Mouse (Mus musculus) MEL (cell line): ENCODE measurements around the gene Slc19a2. TPM values are rescaled to one million over a fixed set of nuclear protein-coding genes. Genes with fewer than 3 reads are reported as not detected.

Source experiments
- DNase-seq: peaks from one replicate; pipeline ENCODE4 v3.0.0; 2011; ENCODE audit warnings: low read depth, low spot score
- H3K27ac ChIP-seq: 2 replicates; pipeline ENCODE4 v1.5.1; 2012; ENCODE audit warnings: low read depth, mild to moderate bottlenecking, control low read depth, low read length, moderate library complexity; ENCODE audit not compliant: control insufficient read depth
- H3K27me3 ChIP-seq, 2 experiments: fragments of 150-350 bp in 1 of 2; sonication (generic) in 1 of 2; 2 replicates each; pipeline ENCODE4 v1.6.1; 2012; ENCODE audit warnings: low read length in 2 of 2, mild to moderate bottlenecking in 2 of 2, improper control_type of control experiment in 1 of 2, moderate library complexity in 1 of 2; ENCODE audit not compliant: insufficient read depth in 2 of 2, control insufficient read depth in 1 of 2
- H3K36me3 ChIP-seq, 2 experiments: 2 replicates each; pipeline ENCODE4 v1.6.1; 2012 to 2014; ENCODE audit warnings: low read length in 2 of 2, improper control_type of control experiment in 1 of 2, inconsistent platforms in 1 of 2, mild to moderate bottlenecking in 1 of 2; ENCODE audit not compliant: insufficient read depth in 2 of 2, control insufficient read depth in 1 of 2
- H3K4me1 ChIP-seq, 2 experiments: fragments of 150-350 bp in 1 of 2; sonication (generic) in 1 of 2; 2 replicates each; pipeline ENCODE4 v1.6.1; 2012; ENCODE audit warnings: low read length in 2 of 2, improper control_type of control experiment in 1 of 2, mild to moderate bottlenecking in 1 of 2; ENCODE audit not compliant: insufficient read depth in 2 of 2, control insufficient read depth in 1 of 2
- H3K4me3 ChIP-seq, 2 experiments: fragments of 150-350 bp in 1 of 2; sonication (generic) in 1 of 2; 2 replicates each; pipeline ENCODE4 v1.5.1; 2012; ENCODE audit warnings: low read depth in 2 of 2, low read length in 2 of 2, mild to moderate bottlenecking in 2 of 2, moderate library complexity in 2 of 2, control low read depth in 1 of 2, improper control_type of control experiment in 1 of 2; ENCODE audit not compliant: control insufficient read depth in 1 of 2, insufficient read depth in 1 of 2
- H3K79me2 ChIP-seq: 2 replicates; pipeline ENCODE4 v1.6.1; 2012; ENCODE audit warnings: mild to moderate bottlenecking, low read length, moderate library complexity; ENCODE audit not compliant: control insufficient read depth, poor library complexity, insufficient read depth
- H3K9ac ChIP-seq: 2 replicates; pipeline ENCODE4 v1.6.1; 2012; ENCODE audit warnings: low read depth, mild to moderate bottlenecking, control low read depth, low read length, moderate library complexity; ENCODE audit not compliant: control insufficient read depth, poor library complexity, severe bottlenecking
- H3K9me3 ChIP-seq: fragments of 150-350 bp; sonication (generic); replicated peaks from 2 replicates; pipeline ENCODE4 v1.6.1; 2012; ENCODE audit warnings: mild to moderate bottlenecking, low read length, improper control_type of control experiment, moderate library complexity; ENCODE audit not compliant: insufficient read depth
- BHLHE40 ChIP-seq: IDR thresholded peaks from 2 replicates; pipeline ENCODE4 v1.6.1; 2012; ENCODE audit warnings: low read depth, mild to moderate bottlenecking, inconsistent platforms, low read length, improper control_type of control experiment, borderline replicate concordance
- ELF1 ChIP-seq: IDR thresholded peaks from 2 replicates; pipeline ENCODE4 v1.6.1; 2014; ENCODE audit warnings: low read depth, mild to moderate bottlenecking, inconsistent platforms, low read length, improper control_type of control experiment, moderate library complexity
- EP300 ChIP-seq, 2 experiments: IDR thresholded peaks; 2 replicates each; pipeline ENCODE4 v1.6.1; 2011; ENCODE audit warnings: improper control_type of control experiment in 2 of 2, low read length in 2 of 2, low read depth in 1 of 2, mild to moderate bottlenecking in 1 of 2
- ETS1 ChIP-seq: IDR thresholded peaks from 2 replicates; pipeline ENCODE4 v1.6.1; 2012; ENCODE audit warnings: low read depth, mild to moderate bottlenecking, inconsistent platforms, low read length, improper control_type of control experiment, moderate library complexity
- GABPA ChIP-seq: IDR thresholded peaks from 2 replicates; pipeline ENCODE4 v1.6.1; 2012; ENCODE audit warnings: low read depth, mild to moderate bottlenecking, inconsistent platforms, low read length, improper control_type of control experiment, moderate library complexity
- MEF2A ChIP-seq: IDR thresholded peaks from 2 replicates; pipeline ENCODE4 v1.6.1; 2014; ENCODE audit warnings: low read depth, mild to moderate bottlenecking, inconsistent platforms, low read length, improper control_type of control experiment; ENCODE audit not compliant: poor library complexity, insufficient replicate concordance, severe bottlenecking; ENCODE audit errors: extremely low read depth
- MXI1 ChIP-seq: IDR thresholded peaks from 2 replicates; pipeline ENCODE4 v1.6.1; 2011; ENCODE audit warnings: mild to moderate bottlenecking, low read depth, low read length, improper control_type of control experiment
- MYB ChIP-seq: IDR thresholded peaks from 2 replicates; pipeline ENCODE4 v1.6.1; 2011; ENCODE audit warnings: mild to moderate bottlenecking, low read depth, low read length, improper control_type of control experiment
- MYC ChIP-seq: IDR thresholded peaks from 2 replicates; pipeline ENCODE4 v1.6.1; 2011; ENCODE audit warnings: low read depth, mild to moderate bottlenecking, low read length, improper control_type of control experiment, moderate library complexity
- NRF1 ChIP-seq: IDR thresholded peaks from 2 replicates; pipeline ENCODE4 v1.6.1; 2014; ENCODE audit warnings: low read depth, mild to moderate bottlenecking, inconsistent platforms, low read length, improper control_type of control experiment, moderate library complexity; ENCODE audit not compliant: poor library complexity, insufficient read depth, severe bottlenecking
- POLR2AphosphoS2 ChIP-seq: IDR thresholded peaks from 2 replicates; pipeline ENCODE4 v1.6.1; 2011; ENCODE audit warnings: low read length, improper control_type of control experiment
- POLR2AphosphoS5 ChIP-seq: IDR thresholded peaks from 2 replicates; pipeline ENCODE4 v1.6.1; 2012; ENCODE audit warnings: low read depth, borderline replicate concordance, mild to moderate bottlenecking, inconsistent platforms, low read length, moderate library complexity, mixed read lengths
- RCOR1 ChIP-seq: IDR thresholded peaks from 2 replicates; pipeline ENCODE4 v1.6.1; 2012; ENCODE audit warnings: low read depth, mild to moderate bottlenecking, inconsistent platforms, low read length, improper control_type of control experiment
- SIN3A ChIP-seq: IDR thresholded peaks from 2 replicates; pipeline ENCODE4 v1.6.1; 2012; ENCODE audit warnings: low read length, improper control_type of control experiment, inconsistent platforms
- SMC3 ChIP-seq: IDR thresholded peaks from 2 replicates; pipeline ENCODE4 v1.6.1; 2011; ENCODE audit warnings: low read depth, low read length, improper control_type of control experiment
- TAL1 ChIP-seq: IDR thresholded peaks from 2 replicates; pipeline ENCODE4 v1.6.1; 2012; ENCODE audit warnings: mild to moderate bottlenecking, inconsistent platforms, low read length, moderate library complexity, mixed read lengths
- ZKSCAN1 ChIP-seq: IDR thresholded peaks from 2 replicates; pipeline ENCODE4 v1.6.1; 2012; ENCODE audit warnings: low read depth, mild to moderate bottlenecking, inconsistent platforms, low read length, improper control_type of control experiment, moderate library complexity
- polyA plus RNA-seq, 2 experiments: library from polyadenylated mRNA; stranded (reverse) in 1 of 2; unstranded in 1 of 2; fragments of >175 nt in 1 of 2; fragments of >200 nt in 1 of 2; gene quantifications; 2 replicates each; pipeline versions ENCODE4 v1.2.1 to v1.2.4; 2012; ENCODE audit warnings: low replicate concordance in 2 of 2, low read depth in 1 of 2; ENCODE audit not compliant: insufficient read length in 2 of 2, insufficient read depth in 1 of 2, missing spikeins in 1 of 2
- total RNA-seq: library from RNA; depleted of rRNA; stranded (reverse); fragments of 300-350 nt; gene quantifications from 2 replicates; pipeline ENCODE4 v1.2.3, GENCODE M21; 2012

The Slc19a2 gene
- total and polyA plus RNA-seq, 3 experiments: 9.0 to 54.2 (median 9.7) TPM

DNA sequence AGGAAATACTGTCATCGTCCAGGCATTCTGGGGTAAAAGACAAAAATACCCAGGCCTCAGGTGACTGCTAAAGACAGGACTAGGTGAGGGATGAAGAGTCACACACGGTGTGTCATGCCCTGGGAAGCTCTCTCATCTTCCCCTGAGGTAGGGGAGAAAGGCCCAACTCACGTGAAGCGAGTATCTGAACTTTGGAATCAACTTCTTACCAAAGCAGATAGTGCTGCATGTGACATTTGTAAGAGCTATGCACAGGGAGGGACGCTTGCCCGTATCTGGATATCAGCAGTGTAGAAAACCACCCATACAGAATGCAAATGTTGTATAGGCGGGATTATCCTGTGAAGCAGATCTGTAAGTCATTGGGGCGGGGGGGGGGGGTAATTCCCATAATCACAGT, 36.2 kb upstream of the Slc19a2 start:
- Histone ChIP-seq H3K9ac (no peak overlapping the region), H3K79me2 (no peaks in the 10 kb centered on the region), H3K27ac (no peak overlapping the region), H3K36me3 (no peaks in the 10 kb centered on the region), H3K9me3 (no peaks in the 10 kb centered on the region), H3K27me3 (peaks cover 4 to 5% of the 10 kb centered on the region in 2 experiments), H3K4me1 (no peaks in the 10 kb centered on the region; a peak in 1 of 4 replicates), H3K4me3 (no peak overlapping the region)
- no peak for DNase-seq
- TF ChIP-seq MYC: no peak
- TF ChIP-seq RCOR1: no peak
- TF ChIP-seq ZKSCAN1: no peak
- no peak for TF ChIP-seq TAL1
- TF ChIP-seq POLR2AphosphoS2: no peak
- TF ChIP-seq GABPA: no peak
- no peak for TF ChIP-seq SMC3
- TF ChIP-seq MEF2A: no peak
- TF ChIP-seq EP300 (IDR thresholded peaks at IDR 0.05; ENCODE audit: low read depth in 1 of 2, low read length in 2 of 2): no peak
- TF ChIP-seq MXI1: no peak
- TF ChIP-seq ETS1: no peak
- TF ChIP-seq BHLHE40: no peak
- no peak for TF ChIP-seq POLR2AphosphoS5
- no peak for TF ChIP-seq MYB
- TF ChIP-seq ELF1: no peak
- TF ChIP-seq SIN3A: no peak

DNA sequence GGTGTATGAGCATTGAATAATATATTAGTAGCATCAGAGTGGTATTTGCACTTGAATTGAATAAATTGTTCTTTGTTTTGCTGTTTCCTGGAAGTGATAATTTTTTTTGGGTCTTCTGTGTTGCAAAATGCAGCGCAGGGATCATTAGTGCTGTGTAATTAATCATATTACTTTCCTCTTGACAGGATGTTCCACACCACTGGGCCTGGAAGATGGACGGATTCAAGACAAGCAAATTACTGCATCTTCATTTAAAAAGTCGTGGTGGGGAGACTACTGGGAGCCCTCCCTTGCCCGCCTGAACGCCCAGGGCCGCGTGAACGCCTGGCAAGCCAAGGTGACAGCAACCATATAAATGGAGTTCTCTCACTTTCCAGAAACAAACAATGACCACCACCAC, 34.7 kb upstream of the Slc19a2 start:
- DNase-seq: no peak
- Histone ChIP-seq H3K4me1 (no peaks in the 10 kb centered on the region; a peak in 1 of 4 replicates), H3K9ac (no peak overlapping the region), H3K27me3 (peaks cover 3 to 5% of the 10 kb centered on the region in 2 experiments), H3K36me3 (no peaks in the 10 kb centered on the region), H3K4me3 (no peak overlapping the region), H3K27ac (no peak overlapping the region), H3K79me2 (no peaks in the 10 kb centered on the region), H3K9me3 (no peaks in the 10 kb centered on the region)
- no peak for TF ChIP-seq NRF1
